Mouse (Mus musculus) gonadal fat pad, adult 2 months (tissue): ENCODE measurements around the gene Prr15l. TPM values are rescaled to one million over a fixed set of nuclear protein-coding genes. Genes with fewer than 3 reads are reported as not detected.

Source experiments
- DNase-seq: peaks from one replicate; pipeline ENCODE4 v3.0.0-alpha.2; 2012; ENCODE audit warnings: low read depth
- polyA plus RNA-seq: library from polyadenylated mRNA; depleted of rRNA; stranded (reverse); fragments of >200 nt; gene quantifications from 2 replicates; pipeline ENCODE4 v1.2.3, GENCODE M21; 2012

Prr15l gene
- polyA plus RNA-seq, 1 experiment, result 20.2 TPM

DNA sequence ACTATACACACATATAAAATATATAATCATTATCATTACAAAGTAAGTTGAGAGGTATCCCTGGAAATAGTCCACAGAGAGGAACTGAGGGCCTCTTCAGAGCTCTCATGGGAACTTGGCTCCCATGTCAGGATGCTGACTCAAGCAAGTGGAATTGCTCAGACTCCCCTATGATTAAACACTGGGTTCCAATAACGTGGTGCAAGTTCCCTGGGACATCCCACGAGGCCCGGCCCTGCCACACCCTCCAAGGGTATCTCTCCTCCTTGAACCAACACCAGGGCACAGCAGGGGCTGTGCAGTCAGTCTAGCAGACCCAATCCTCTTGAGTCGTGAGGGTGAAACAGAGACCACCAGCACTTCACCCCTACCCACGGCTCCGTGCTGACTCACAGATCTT, 8.9 kb upstream of the Prr15l start:
- DNase-seq, result no peak

- DNase-seq, result no peak
Observed at GRCm38 (mm10) chr11:96924861-96925260, 3.0 kb upstream of the Prr15l start.

DNA sequence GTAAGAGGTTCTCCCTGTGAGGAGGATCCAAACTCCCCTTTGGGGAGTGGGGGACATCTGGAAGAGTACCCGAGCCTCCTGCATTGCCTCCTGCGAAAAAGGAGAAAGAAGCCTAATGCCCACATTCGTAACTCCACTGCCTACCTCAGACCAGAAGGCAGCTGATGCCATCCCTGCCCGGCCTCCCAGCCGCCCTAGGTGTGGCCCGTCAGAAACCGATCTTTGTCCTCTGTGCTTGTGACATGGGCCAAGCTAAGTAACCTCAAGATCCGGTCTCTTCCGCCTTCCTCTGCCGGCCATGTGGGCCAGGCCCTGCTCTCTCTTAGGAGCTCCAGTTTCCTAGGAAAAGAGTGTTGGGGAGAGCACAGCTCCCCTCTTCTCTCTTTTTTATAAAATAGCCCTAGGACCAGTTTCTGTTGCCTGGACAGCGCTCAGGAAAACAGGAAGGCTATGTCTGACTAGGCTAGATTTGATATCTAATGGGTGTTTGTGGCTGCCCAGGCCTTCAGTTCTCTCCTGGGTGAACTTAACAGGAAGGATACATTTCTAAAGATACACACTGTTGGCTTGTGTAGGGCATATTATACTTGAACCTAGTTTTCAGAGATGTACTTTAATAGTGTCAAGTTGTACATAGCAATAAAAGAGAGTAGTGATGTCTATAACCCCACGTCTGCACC, 2.3 kb upstream of the Prr15l start:
- no peak for DNase-seq

DNA sequence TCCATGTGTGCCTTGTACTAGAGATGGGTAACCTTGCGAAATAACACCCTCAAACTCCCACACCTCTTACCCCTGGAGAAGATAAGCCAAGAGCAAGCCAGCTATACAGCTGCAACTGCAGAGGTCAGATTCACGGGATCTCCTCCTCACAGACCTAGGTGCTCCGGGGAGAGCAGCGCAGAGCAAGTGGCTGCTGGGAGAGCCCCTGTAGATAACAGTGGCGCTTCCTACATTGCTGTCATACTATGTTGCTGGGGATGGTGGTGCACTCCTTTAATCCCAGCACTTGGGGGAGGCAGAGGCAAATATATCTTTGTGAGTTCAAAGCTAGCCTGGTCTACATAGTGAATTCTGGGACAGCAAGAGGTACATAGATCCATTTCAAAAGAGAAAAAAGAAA, 1.3 kb upstream of the Prr15l start:
- DNase-seq, result no peak

DNA sequence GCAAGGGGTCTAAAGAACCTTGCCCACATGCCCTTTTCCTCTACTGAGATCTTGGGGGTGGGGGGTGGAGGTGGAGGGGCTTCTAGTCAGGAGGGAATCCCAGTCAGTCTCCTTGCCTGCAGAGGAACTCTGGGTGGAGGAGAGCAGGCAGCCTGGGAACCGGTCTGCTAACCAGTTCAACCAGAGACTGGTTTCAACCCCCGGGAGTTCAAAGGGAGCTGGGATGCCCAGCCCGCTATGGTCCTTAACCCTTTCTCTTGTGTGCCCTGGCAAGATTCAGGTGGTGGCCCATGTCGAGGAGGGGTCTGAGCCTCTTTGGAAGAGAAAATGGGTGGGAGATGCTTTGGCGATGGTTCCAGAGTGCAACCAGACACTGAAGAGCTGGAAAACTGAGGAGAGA, 787 bp downstream of the Prr15l start:
- no peak for DNase-seq

GRCm38 (mm10) chr11:96929096-96929765, 1.3 kb downstream of the Prr15l start:
- no peak for DNase-seq

DNA sequence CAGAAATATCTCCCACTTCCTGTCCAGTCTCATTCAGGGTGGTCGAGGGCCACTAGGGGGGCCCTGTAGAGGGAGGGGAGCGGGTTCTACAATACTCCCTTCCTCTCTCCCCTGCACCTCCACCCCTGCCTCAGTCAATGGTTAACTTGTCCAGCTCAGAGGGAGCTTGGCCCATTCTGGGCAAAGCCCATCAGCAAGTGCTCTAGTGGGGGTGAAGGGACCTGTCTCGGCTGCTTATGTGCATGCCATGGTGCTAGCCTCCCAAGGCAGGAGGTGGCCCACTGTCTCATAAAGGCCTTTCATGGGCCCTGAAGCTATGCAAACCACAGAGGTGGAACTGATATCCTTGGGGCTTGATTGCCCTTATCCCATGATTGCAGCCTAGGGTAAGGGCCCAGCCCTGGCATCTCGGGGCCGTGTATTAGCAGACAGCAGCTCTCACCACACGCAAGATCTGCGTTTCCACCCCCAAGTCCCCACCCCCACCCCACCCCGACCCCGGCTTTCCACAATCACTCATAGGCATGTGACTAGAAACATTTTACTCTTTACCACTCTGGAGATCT, 1.9 kb downstream of the Prr15l start:
- DNase-seq, result no peak

GRCm38 (mm10) chr11:96931327-96932062, 3.6 kb downstream of the Prr15l start:
- no peak for DNase-seq

DNA sequence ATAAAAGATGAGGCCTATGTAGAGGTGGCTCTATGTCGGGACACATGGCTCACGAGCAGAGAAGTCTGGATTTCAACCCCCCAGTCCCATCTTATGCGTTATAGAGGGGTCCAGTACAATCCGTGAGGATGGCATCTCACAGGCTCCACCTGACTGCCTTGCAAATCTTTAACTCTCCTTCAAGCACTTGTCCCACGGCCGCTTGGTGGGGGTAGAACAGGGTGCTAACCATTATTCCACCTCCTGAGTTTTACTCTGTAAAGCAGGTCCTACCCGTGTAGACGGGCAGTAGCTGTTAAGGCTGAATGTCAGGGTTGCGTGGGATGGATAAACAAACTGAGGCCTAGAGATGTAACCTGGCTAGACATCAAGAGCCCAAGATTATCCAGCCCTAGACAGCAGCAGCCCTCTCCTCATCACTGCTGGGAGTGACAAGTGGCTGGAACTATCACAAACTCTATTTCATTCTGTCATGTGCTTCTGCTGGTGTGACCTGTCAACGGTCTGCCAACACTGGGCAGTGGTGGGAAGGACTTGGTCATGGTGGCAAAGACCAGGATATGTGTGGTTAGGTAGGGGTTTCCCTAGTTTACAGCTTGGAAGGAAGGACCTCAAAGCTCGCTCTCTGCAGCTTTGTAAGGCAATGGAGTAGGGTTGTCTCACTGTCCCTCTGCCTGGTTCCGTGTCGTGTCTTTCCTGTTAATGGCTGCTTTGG, 5.8 kb downstream of the Prr15l start:
- no peak for DNase-seq

DNA sequence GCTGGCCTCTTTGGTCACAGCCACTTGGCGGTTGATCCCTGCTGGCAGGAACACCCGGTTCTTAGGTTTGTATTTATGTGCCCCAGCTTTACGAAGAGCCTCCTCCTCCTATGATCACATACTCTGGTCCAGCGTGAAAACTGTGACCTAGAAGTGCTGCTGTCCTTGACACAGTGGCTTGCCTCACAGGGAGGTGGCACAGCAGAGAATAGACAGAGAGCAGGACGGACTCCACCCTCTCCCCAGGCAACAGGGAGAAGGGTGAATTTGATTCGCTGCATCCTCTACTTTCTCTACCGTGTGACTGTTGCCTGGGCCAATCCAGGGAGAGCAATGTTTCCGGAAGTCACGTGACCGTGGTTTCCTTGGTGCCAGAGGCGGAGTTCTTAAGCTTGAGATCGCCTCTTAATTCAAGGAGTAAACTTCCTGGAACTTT, 7.0 kb downstream of the Prr15l start:
- no peak for DNase-seq

- DNase-seq, result no peak
Observed at GRCm38 (mm10) chr11:96935872-96936650, 8.2 kb downstream of the Prr15l start.

DNA sequence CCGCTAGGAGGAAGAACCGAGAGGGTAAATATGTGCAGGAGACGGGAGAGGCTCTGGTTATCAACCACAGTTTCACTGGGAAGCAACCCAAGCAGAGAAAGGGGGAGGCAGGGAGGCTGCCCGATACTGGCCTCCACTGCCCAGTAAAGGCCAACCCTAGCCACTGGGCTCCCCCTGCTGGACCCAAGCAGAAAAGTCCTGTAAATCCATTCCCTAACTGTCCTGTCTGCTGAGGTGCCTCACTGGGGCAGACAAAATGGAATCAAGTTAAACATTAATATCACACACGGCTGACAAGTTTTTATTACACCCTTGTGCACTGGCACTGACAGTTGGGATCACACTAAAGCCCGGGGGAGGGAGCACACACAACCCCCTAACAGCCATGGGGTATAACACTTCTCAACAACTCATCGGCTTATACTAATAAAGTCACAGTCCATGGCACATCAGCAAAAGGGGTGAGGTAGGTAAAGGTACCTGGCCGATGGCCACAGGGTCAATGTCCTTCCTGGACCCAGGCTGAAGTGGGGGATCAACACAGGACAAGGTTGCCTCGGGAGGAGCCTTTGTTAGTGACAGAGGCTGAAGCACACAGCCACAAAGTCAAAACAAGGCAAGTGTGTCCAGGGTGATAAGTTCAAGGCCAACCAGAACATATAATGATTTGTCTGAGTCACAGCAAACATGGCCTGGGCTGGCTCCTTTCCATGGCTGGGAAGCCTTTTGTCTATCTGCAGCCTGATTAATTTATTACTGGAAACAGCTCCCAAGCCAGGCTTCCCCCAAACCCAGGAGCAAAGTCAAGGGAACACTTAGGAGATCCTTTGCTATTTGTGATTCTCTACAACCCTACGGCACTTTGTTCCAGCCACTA, 9.9 kb downstream of the Prr15l start:
- no peak for DNase-seq

GRCm38 (mm10) chr11:96938426-96938800, 10.5 kb downstream of the Prr15l start:
- DNase-seq, result no peak

- no peak for DNase-seq
Observed at GRCm38 (mm10) chr11:96940578-96941465, 12.9 kb downstream of the Prr15l start.

DNA sequence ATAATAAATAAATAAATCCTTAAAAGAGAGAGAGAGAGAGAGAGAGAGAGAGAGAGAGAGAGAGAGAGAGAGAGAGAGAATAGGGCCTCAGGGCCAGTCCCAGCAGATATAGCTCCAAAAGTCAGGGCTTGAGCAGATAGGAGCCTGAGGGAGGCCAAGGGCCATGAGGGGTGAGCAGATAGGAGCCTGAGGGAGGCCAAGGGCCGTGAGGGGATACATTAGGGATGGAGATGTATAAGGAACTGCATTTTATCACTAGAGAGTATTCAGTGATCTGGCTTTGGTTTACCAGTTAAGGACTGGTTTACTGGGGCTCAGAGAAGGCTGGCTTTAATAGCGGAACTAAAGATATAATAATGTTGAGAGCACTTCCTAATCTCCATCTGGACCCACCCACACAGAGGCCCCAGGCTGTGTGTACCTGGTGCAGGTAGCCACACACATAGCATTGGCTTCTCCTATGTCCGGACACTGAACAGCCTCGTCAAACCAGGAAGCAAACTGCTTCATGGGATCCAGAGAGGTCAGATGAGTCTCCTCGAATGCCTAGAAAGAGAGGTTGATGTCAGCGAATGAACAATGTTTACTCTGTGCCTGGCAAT, 14.2 kb downstream of the Prr15l start:
- DNase-seq, result no peak

- peak; percentile 97 for DNase-seq
Observed at GRCm38 (mm10) chr11:96943746-96944304, 15.9 kb downstream of the Prr15l start, which contains the start of gene Pnpo. Gene Pnpo (minus strand): TSS chr11:96943986.

DNA sequence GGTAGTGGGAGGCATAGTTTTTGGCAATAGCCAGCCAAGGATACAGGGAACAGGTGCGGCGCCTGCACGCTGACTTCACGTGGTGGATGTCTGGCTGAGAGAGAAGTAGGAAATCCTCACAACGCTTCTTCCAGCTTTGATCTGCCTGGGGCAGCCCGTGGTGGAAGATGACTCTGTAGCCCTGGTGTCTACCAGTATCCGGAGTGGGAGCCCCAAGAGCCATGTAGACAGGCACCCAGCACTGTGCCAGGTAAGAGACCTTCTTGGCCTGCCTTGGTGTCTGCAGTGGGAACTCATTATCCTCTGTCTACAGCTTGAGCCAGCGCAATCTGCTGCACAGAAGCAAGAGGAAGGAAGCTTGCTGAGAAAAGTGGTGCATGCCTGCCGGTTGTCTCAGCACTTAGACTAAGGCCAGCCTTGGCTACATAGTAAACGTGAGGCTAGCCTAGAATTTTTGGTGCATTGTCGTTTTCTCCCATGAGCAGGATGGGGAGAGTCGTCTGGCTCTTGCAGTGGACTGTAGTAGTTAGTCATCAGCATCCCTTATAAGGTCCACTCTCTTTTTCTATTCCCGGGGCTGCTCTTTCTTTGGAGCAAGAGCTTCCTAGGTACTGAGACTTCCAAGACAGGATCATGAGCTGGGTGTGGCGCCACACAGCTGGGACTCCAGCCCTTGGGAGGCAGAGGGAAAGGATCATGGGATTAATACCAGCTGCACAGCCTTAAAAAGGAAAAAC, 17.1 kb downstream of the Prr15l start:
- DNase-seq, result no peak

DNA sequence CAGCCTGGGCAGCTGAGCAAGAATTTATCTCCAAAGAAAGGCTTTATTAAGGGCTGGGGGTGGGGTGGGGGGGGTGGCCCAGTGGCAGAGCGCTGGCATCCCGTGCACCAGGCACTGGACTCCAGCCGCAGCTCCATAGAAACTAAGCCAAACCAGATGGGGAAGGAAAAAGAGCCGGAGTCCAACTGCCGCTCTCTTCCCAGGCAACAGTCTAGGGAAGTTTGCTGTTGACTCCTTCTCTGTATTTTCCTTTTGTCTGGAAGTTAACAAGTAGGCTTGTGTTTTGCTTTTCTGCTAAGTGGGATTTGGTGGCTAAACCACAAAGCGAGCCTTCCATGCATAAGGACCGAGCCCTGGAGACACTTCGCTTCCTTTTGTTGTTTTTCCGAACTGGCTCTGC, 18.6 kb downstream of the Prr15l start:
- DNase-seq, result no peak
